Mouse (Mus musculus): ENCODE measurements around the gene Kcnip2. TPM values are rescaled to one million over a fixed set of nuclear protein-coding genes. Genes with fewer than 3 reads are reported as not detected.

Gene Kcnip2
- 0.71 TPM for polyA plus RNA-seq (2014; fragmentation: Illumina TruSeq; extraction: RNeasy Lipid Tissue Mini Kit (QIAGEN cat#74804); ENCODE audit: insufficient read depth, low read depth, low replicate concordance)

GRCm38 (mm10) chr19:45815831-45816405 lies at the start of gene Kcnip2:
Gene Kcnip2 (minus strand): TSS chr19:45816061.

GRCm38 (mm10) chr19:45783181-45783932 lies 32.5 kb downstream of the Kcnip2 start, which contains the start of gene Mgea5:
Gene Mgea5 (minus strand): TSS chr19:45783837.

DNA sequence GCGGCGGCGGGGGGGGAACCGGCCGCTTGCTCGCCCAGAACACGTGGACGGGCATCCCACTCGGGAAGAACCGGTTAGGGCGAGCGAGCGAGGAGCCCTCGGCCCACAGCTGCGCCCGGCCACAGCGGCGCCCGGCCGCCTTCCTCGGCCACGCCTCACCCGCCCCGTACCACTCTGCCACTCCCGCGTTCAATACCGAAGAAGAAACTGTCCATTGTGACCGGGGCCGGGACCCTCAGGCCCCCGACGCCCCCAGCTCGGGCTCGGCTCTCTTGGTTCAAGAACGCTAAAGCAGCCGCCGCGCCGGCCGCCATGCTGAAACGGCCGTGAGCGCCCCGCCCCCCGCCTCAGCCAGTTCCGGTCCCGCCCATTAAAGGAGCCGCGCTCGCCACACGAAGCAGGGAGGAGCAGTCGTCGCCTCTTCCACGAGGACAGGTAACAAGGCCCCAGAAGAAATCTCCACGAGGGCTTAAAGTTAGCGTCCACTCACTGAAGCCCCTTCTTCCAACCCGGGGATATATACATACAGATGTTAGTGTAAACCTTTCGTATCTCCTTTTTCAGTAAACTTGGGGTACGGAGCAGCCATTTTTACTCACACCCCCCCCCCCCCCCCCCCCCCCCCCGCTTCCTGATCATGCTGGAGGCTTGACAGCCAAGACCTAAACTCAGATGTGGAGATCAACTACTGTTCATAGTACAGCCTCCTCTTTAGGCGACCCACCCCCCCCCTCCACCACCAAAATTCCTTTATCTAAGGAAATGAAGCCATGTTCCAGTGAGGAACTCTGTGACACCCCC lies 66.4 kb downstream of the Kcnip2 start, which contains the start of gene Npm3:
Gene Npm3, minus strand, starts transcription at position 349 of the 801 bp plus-strand sequence.

DNA sequence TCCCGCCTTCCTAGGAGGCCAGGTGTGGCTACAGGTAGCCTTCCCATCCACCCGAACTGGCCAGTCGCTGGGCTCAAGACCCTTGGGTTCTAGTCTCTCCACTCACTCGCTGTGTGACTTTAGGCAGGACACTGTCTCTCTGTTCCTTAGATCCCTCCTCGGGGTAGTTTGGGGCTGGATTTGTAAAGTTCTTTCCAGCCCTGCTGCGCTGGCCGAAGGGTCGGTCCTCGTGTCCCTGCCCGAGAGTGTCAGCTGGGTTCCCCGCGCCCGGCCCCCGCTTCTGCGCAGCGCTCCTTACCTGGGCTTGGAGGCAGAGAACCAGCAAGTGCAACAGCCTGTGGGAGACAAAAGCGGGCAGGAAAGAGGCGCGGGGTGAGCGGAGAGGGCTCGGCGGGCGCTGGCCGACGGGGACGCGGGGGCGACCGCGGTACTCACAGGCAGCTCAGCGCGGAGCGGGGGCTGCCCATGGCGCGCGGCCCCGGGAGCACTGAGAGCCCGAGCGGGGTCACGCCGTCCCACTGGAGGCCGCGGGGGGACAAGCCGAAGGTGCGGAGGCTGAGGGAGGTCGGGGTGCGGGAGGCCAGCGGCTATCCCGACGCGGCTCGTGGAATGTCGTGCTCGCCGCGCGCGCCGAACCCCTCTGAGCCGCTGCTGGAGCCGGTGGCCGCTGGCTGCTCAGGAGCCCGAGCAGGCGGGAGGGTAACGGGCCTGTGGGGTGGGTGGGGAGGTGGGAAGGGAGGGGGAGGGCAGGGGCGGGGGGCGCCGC lies 73.5 kb downstream of the Kcnip2 start, which contains the start of gene Fgf8:
Gene Fgf8, minus strand, starts transcription at position 698 of the 766 bp plus-strand sequence.

Other genes starting within 250 kb of the Kcnip2 start
- 19.4 TPM for gene Fbxw4, start 155.7 kb downstream of the Kcnip2 start, polyA plus RNA-seq (2014; fragmentation: Illumina TruSeq; extraction: RNeasy Lipid Tissue Mini Kit (QIAGEN cat#74804); ENCODE audit: insufficient read depth, low read depth, low replicate concordance)
- gene Fgf8, start 73.1 kb downstream of the Kcnip2 start, polyA plus RNA-seq (2014; fragmentation: Illumina TruSeq; extraction: RNeasy Lipid Tissue Mini Kit (QIAGEN cat#74804); ENCODE audit: insufficient read depth, low read depth, low replicate concordance), result not detected
- 47.9 TPM for gene Npm3, start 66.5 kb downstream of the Kcnip2 start, polyA plus RNA-seq (2014; fragmentation: Illumina TruSeq; extraction: RNeasy Lipid Tissue Mini Kit (QIAGEN cat#74804); ENCODE audit: insufficient read depth, low read depth, low replicate concordance)
- gene Mgea5, start 32.2 kb downstream of the Kcnip2 start, polyA plus RNA-seq (2014; fragmentation: Illumina TruSeq; extraction: RNeasy Lipid Tissue Mini Kit (QIAGEN cat#74804); ENCODE audit: insufficient read depth, low read depth, low replicate concordance), result 36.2 TPM
- gene Armh3, start 182.4 kb upstream of the Kcnip2 start, polyA plus RNA-seq (2014; fragmentation: Illumina TruSeq; extraction: RNeasy Lipid Tissue Mini Kit (QIAGEN cat#74804); ENCODE audit: insufficient read depth, low read depth, low replicate concordance), result 5.6 TPM
- gene Hps6, start 187.4 kb upstream of the Kcnip2 start, polyA plus RNA-seq (2014; fragmentation: Illumina TruSeq; extraction: RNeasy Lipid Tissue Mini Kit (QIAGEN cat#74804); ENCODE audit: insufficient read depth, low read depth, low replicate concordance), result 5.7 TPM
- 8.4 TPM for gene Pprc1, start 228.8 kb upstream of the Kcnip2 start, polyA plus RNA-seq (2014; fragmentation: Illumina TruSeq; extraction: RNeasy Lipid Tissue Mini Kit (QIAGEN cat#74804); ENCODE audit: insufficient read depth, low read depth, low replicate concordance)
- 87.0 TPM for gene Ldb1, start 229.2 kb upstream of the Kcnip2 start, polyA plus RNA-seq (2014; fragmentation: Illumina TruSeq; extraction: RNeasy Lipid Tissue Mini Kit (QIAGEN cat#74804); ENCODE audit: insufficient read depth, low read depth, low replicate concordance)